Mouse (Mus musculus) hindbrain, postnatal 0 days (tissue): ENCODE results near the gene Ugt3a1. TPM values are rescaled to one million over a fixed set of nuclear protein-coding genes. Genes with fewer than 3 reads are reported as not detected.
"Not testable (repeated sequence)": the region's sequence is repeated elsewhere in the genome, so short reads cannot be mapped to it uniquely, and the experiment has no call there.

Experiments
- ATAC-seq: fragments of 200-750 bp; cut with Nextera tagmentation; 2 replicates; pipeline ENCODE4 v1.8.0; 2017; ENCODE audit warnings: mild to moderate bottlenecking, moderate TSS enrichment, moderate library complexity
- DNase-seq: peaks from one replicate; pipeline ENCODE4 v3.0.0-alpha.2; 2015; ENCODE audit warnings: low spot score
- H3K27ac ChIP-seq: fragments of 300-500 bp; sonication (generic); 2 replicates; pipeline ENCODE4 v1.5.1; 2014; ENCODE audit warnings: mild to moderate bottlenecking
- H3K27me3 ChIP-seq: fragments of 300-500 bp; sonication (generic); 2 replicates; pipeline ENCODE4 v1.6.1; 2014; ENCODE audit warnings: low read length, mixed read lengths; ENCODE audit not compliant: insufficient read depth
- H3K36me3 ChIP-seq: fragments of 300-500 bp; sonication (generic); 2 replicates; pipeline ENCODE4 v1.6.1; 2014; ENCODE audit warnings: low read length, mixed read lengths; ENCODE audit not compliant: insufficient read depth
- H3K4me1 ChIP-seq: fragments of 300-500 bp; sonication (generic); 2 replicates; pipeline ENCODE4 v1.6.1; 2014; ENCODE audit warnings: antibody characterized with exemption, low read length, mixed read lengths; ENCODE audit not compliant: insufficient read depth
- H3K4me2 ChIP-seq: fragments of 300-500 bp; sonication (generic); 2 replicates; pipeline ENCODE4 v1.6.1; 2014; ENCODE audit warnings: low read depth, mild to moderate bottlenecking, low read length, moderate library complexity, mixed read lengths
- H3K4me3 ChIP-seq: fragments of 300-500 bp; sonication (generic); 2 replicates; pipeline ENCODE4 v1.5.1; 2014; ENCODE audit warnings: low read length
- H3K9ac ChIP-seq: fragments of 300-500 bp; sonication (generic); replicated peaks from 2 replicates; pipeline ENCODE4 v1.6.1; 2014; ENCODE audit warnings: mild to moderate bottlenecking, low read length, moderate library complexity, mixed read lengths
- H3K9me3 ChIP-seq: fragments of 300-500 bp; sonication (generic); 2 replicates; pipeline ENCODE4 v1.6.1; 2016; ENCODE audit warnings: low read length, mixed read lengths
- CTCF ChIP-seq: IDR thresholded peaks from 2 replicates; pipeline ENCODE4 v1.5.1; 2016; ENCODE audit warnings: antibody characterized with exemption, control low read depth, low read depth
- WGBS: fragments of 180-500 bp; shearing (Covaris S2); extraction: QIAGEN DNeasy Blood & Tissue Kit; methylation state at CpG from one replicate; pipeline ENCODE4 v1.1.7; 2014; 5-methylcytosine and 5-hydroxymethylcytosine counted together
- polyA plus RNA-seq: library from polyadenylated mRNA; unstranded; fragments of >200 nt; fragmentation: Nextera tagmentation; extraction: Ambion mirVana; gene quantifications from 2 replicates; pipeline ENCODE4 v1.2.1, GENCODE M21; 2015
- total RNA-seq: library from RNA; depleted of rRNA; stranded (reverse); fragments of >200 nt; gene quantifications from 2 replicates; pipeline ENCODE4 v1.2.3, GENCODE M21; 2014; rRNA removed

Gene Ugt3a1
- total RNA-seq (not detected in 2 replicates), polyA plus RNA-seq (not detected in 2 replicates)

GRCm38 (mm10) chr15:9276838-9277295 is at the start of gene Ugt3a1:
Ugt3a1 (plus strand) TSS chr15:9276888.
- DNase-seq (no peak), ATAC-seq (no peak)
- Histone ChIP-seq H3K4me3 (no peak within 1 kb of the TSS), H3K27ac (no peak within 1 kb of the TSS), H3K9ac (no peak within 1 kb of the TSS), H3K9me3 (no peaks in the 10 kb centered on the region), H3K36me3 (no peaks in the 10 kb centered on the region), H3K4me2 (no peak within 1 kb of the TSS), H3K27me3 (no peaks in the 10 kb centered on the region), H3K4me1 (no peaks in the 10 kb centered on the region)
- WGBS = 95% methylated on average over 6 of the region's 6 CpGs
- no peak for TF ChIP-seq CTCF

GRCm38 (mm10) chr15:9230917-9231316 is 45.8 kb upstream of the Ugt3a1 start:
- not testable (repeated sequence) for H3K36me3 ChIP-seq, H3K9ac ChIP-seq, H3K4me2 ChIP-seq, H3K27ac ChIP-seq, H3K27me3 ChIP-seq, H3K4me3 ChIP-seq, H3K9me3 ChIP-seq, H3K4me1 ChIP-seq
- WGBS = 71% methylated on average over 4 of the region's 4 CpGs
- ATAC-seq (peak; percentile 74; the same call in 1 of the 2 replicates), DNase-seq (peak; percentile 4)
- TF ChIP-seq CTCF = peak; percentile 19; the same call in 1 of the 2 replicates

- H3K4me2 ChIP-seq = no peak overlapping the region
- DNase-seq = no peak
Measured at GRCm38 (mm10) chr15:9246345-9246744, 30.3 kb upstream of the Ugt3a1 start.

GRCm38 (mm10) chr15:9252891-9253290 is 23.8 kb upstream of the Ugt3a1 start:
- WGBS = 95% methylated on average over 3 of the region's 3 CpGs
- Histone ChIP-seq H3K36me3 (no peaks in the 10 kb centered on the region), H3K4me3 (no peak overlapping the region), H3K4me1 (no peaks in the 10 kb centered on the region), H3K9me3 (no peaks in the 10 kb centered on the region), H3K9ac (no peak overlapping the region), H3K27ac (no peak overlapping the region), H3K4me2 (no peak overlapping the region), H3K27me3 (no peaks in the 10 kb centered on the region)
- ATAC-seq (no peak), DNase-seq (no peak)
- TF ChIP-seq CTCF = no peak

More at GRCm38 (mm10) chr15:9246345-9246744, 30.3 kb upstream of the Ugt3a1 start:
- Histone ChIP-seq H3K27ac (no peak overlapping the region), H3K4me1 (no peaks in the 10 kb centered on the region), H3K9ac (no peak overlapping the region), H3K4me3 (no peak overlapping the region), H3K36me3 (no peaks in the 10 kb centered on the region), H3K9me3 (no peaks in the 10 kb centered on the region), H3K27me3 (no peaks in the 10 kb centered on the region)
- no peak for ATAC-seq
- no peak for TF ChIP-seq CTCF

GRCm38 (mm10) chr15:9260621-9261020 is 16.1 kb upstream of the Ugt3a1 start:
- DNase-seq (no peak), ATAC-seq (no peak)
- 82% methylated on average over 3 of the region's 3 CpGs for WGBS

GRCm38 (mm10) chr15:9271876-9272275 is 4.8 kb upstream of the Ugt3a1 start:
- Histone ChIP-seq H3K27ac (no peak overlapping the region), H3K27me3 (no peaks in the 10 kb centered on the region), H3K9me3 (no peaks in the 10 kb centered on the region), H3K4me2 (no peak overlapping the region), H3K4me1 (no peaks in the 10 kb centered on the region), H3K9ac (no peak overlapping the region), H3K36me3 (no peaks in the 10 kb centered on the region), H3K4me3 (no peak overlapping the region)
- no peak for TF ChIP-seq CTCF
- ATAC-seq = no peak
- no peak for DNase-seq
- 81% methylated on average over 7 of the region's 7 CpGs for WGBS

More at GRCm38 (mm10) chr15:9260621-9261020, 16.1 kb upstream of the Ugt3a1 start:
- TF ChIP-seq CTCF = no peak
- no peak overlapping the region for H3K9ac ChIP-seq
- no peaks in the 10 kb centered on the region for H3K4me1 ChIP-seq
- no peak overlapping the region for H3K4me2 ChIP-seq
- no peaks in the 10 kb centered on the region for H3K9me3 ChIP-seq
- no peaks in the 10 kb centered on the region for H3K36me3 ChIP-seq
- H3K4me3 ChIP-seq = no peak overlapping the region
- no peaks in the 10 kb centered on the region for H3K27me3 ChIP-seq
- H3K27ac ChIP-seq = no peak overlapping the region

GRCm38 (mm10) chr15:9279026-9279425 is 2.3 kb downstream of the Ugt3a1 start:
- H3K27ac ChIP-seq = no peak overlapping the region
- H3K9me3 ChIP-seq = no peaks in the 10 kb centered on the region
- no peaks in the 10 kb centered on the region for H3K36me3 ChIP-seq
- ATAC-seq = no peak
- no peak overlapping the region for H3K4me2 ChIP-seq
- no peak overlapping the region for H3K9ac ChIP-seq
- H3K4me1 ChIP-seq = no peaks in the 10 kb centered on the region
- no peak overlapping the region for H3K4me3 ChIP-seq
- no peaks in the 10 kb centered on the region for H3K27me3 ChIP-seq
- DNase-seq = no peak
- WGBS = 84% methylated on average over 3 of the region's 3 CpGs
- no peak for TF ChIP-seq CTCF
